In the genomic region with DNA sequence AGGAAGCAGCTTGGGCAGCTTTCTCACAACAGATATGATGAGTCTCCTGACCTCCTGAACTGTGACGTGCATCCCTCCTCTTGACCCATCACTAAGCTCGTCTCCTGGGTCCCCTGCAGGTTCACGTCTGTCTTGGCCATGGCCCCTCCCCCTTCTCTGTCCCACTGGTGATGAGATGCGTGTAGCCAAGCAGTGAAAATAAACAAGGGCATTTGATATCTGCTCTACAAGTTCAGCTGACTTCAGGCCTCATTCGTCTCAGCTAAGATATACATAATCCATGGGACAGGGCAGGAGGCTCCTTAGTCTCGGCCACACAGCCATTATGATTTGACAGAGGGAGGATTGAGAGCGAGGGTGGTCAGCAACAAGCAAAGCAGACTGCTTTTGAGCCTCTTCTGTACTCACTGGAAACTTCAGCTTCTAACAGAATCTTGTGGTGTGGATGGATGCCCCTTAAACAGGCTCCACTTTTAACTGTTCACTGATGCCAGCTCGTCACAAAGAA, we compare ENCODE assay signal across 11 mouse cellular contexts.
DNase-seq lines count a peak whose midpoint lies in the region; ATAC-seq lines count a peak whose summit lies in the region.
"Had no signal": no experiment of that assay in that cellular context is flagged by ENCODE, and none has a peak within 500 bp of the region (broad histone marks: within the 10 kb centered on the region; RNA-seq: fewer than 3 reads in every experiment).

No protein-coding gene starts in this region.

- no peak for ATAC-seq in heart, embryonic 11.5 days (replicated peaks; ENCODE audit: insufficient number of reproducible peaks, low FRiP score, low TSS enrichment)
- ATAC-seq in hindbrain, embryonic 13.5 days (ENCODE audit: low FRiP score) = peak; percentile 52; the same call in 1 of the 2 replicates
- ATAC-seq in midbrain, embryonic 13.5 days = peak; percentile 55
- ATAC-seq in megakaryocyte-erythroid progenitor cell, adult 5-6 weeks (replicated peaks; ENCODE audit: low FRiP score, low TSS enrichment, poor library complexity, severe bottlenecking) = no peak
- ATAC-seq: Patski had no signal

- peak overlapping the region; percentile 59; the same call in 1 of the 2 replicates for H3K27ac ChIP-seq in heart, embryonic 11.5 days (ENCODE audit: low read depth, low read length)
- H3K27ac ChIP-seq in hindbrain, embryonic 13.5 days = no peak overlapping the region
- peak overlapping the region; percentile 48 for H3K27ac ChIP-seq in midbrain, embryonic 13.5 days
- H3K27ac ChIP-seq: liver, embryonic 15.5 days had no signal

- H3K36me3 ChIP-seq in heart, embryonic 11.5 days (ENCODE audit: control insufficient read depth, insufficient read depth, low read length) = no peaks in the 10 kb centered on the region
- H3K36me3 ChIP-seq in hindbrain, embryonic 13.5 days = no peaks in the 10 kb centered on the region
- no peaks in the 10 kb centered on the region for H3K36me3 ChIP-seq in midbrain, embryonic 13.5 days
- H3K36me3 ChIP-seq: liver, embryonic 15.5 days had no signal

- no peak overlapping the region for H3K4me3 ChIP-seq in heart, embryonic 11.5 days (ENCODE audit: low read depth, low read length)
- no peak overlapping the region for H3K4me3 ChIP-seq in hindbrain, embryonic 13.5 days
- H3K4me3 ChIP-seq in midbrain, embryonic 13.5 days (replicated peaks) = no peak overlapping the region
- H3K4me3 ChIP-seq: liver, embryonic 15.5 days had no signal

- no peaks in the 10 kb centered on the region for H3K27me3 ChIP-seq in heart, embryonic 11.5 days (ENCODE audit: control insufficient read depth, insufficient read depth, low read length)
- no peaks in the 10 kb centered on the region for H3K27me3 ChIP-seq in hindbrain, embryonic 13.5 days
- no peaks in the 10 kb centered on the region for H3K27me3 ChIP-seq in midbrain, embryonic 13.5 days
- H3K27me3 ChIP-seq: liver, embryonic 15.5 days; Patski had no signal

- H3K4me2 ChIP-seq in heart, embryonic 11.5 days = peak overlapping the region; percentile 48; the same call in 1 of the 2 replicates
- H3K4me2 ChIP-seq in hindbrain, embryonic 13.5 days = no peak overlapping the region
- peak overlapping the region; percentile 44 for H3K4me2 ChIP-seq in midbrain, embryonic 13.5 days (replicated peaks)
- H3K4me2 ChIP-seq: liver, embryonic 15.5 days had no signal

- peaks cover 12% of the 10 kb centered on the region for H3K4me1 ChIP-seq in heart, embryonic 11.5 days (ENCODE audit: control insufficient read depth, insufficient read depth, low read length)
- peaks cover 14% of the 10 kb centered on the region for H3K4me1 ChIP-seq in hindbrain, embryonic 13.5 days (replicated peaks)
- H3K4me1 ChIP-seq in midbrain, embryonic 13.5 days (replicated peaks) = peaks cover 23% of the 10 kb centered on the region

- H3K9me3 ChIP-seq in heart, embryonic 11.5 days (replicated peaks; ENCODE audit: control insufficient read depth, low read length) = no peaks in the 10 kb centered on the region
- no peaks in the 10 kb centered on the region for H3K9me3 ChIP-seq in hindbrain, embryonic 13.5 days
- no peaks in the 10 kb centered on the region for H3K9me3 ChIP-seq in midbrain, embryonic 13.5 days
- H3K9me3 ChIP-seq: liver, embryonic 15.5 days had no signal

- DNase-seq in heart, postnatal 4 days = no peak
- DNase-seq in embryo, embryonic 9.5 days (ENCODE audit: extremely low spot score) = peak; percentile 32
- DNase-seq in frontal cortex, postnatal 10 days (ENCODE audit: low spot score in 2 of 2) = no peak
- no peak for DNase-seq in Muller cell, postnatal 12 days (ENCODE audit: inconsistent ontology term)
- DNase-seq: kidney, adult 18-20 months had no signal

- 33% methylated on average over 8 of the region's 8 CpGs for WGBS in heart, embryonic 11.5 days (ENCODE audit: insufficient replicate concordance)
- WGBS in hindbrain, embryonic 13.5 days = 20% methylated on average over 8 of the region's 8 CpGs
- WGBS in midbrain, embryonic 13.5 days = 11% methylated on average over 8 of the region's 8 CpGs

- no peak overlapping the region for H3K9ac ChIP-seq in heart, embryonic 11.5 days (ENCODE audit: low read depth, low read length)
- no peak overlapping the region for H3K9ac ChIP-seq in hindbrain, embryonic 13.5 days
- H3K9ac ChIP-seq in midbrain, embryonic 13.5 days (replicated peaks) = no peak overlapping the region
- H3K9ac ChIP-seq: liver, embryonic 15.5 days had no signal

Comparison
In these comparisons a context has a peak if more than half of its experiments do, and no peak if none do; other contexts are left out.
1. ATAC-seq: peak in hindbrain, embryonic 13.5 days (single experiment) and midbrain, embryonic 13.5 days (single experiment); none in heart, embryonic 11.5 days (single experiment) and megakaryocyte-erythroid progenitor cell, adult 5-6 weeks (single experiment).